Mouse (Mus musculus): Measurements from ENCODE around the gene Enox1. TPM values are rescaled to one million over a fixed set of nuclear protein-coding genes. Genes with fewer than 3 reads are reported as not detected.

The Enox1 gene
- total RNA-seq, 2 experiments from 2014 or later, result 2.0 to 2.2 TPM

GRCm38 (mm10) chr14:77266805-77267771 is 110.5 kb downstream of the Enox1 start:
- no peak for DNase-seq
- intact Hi-C loops (cut with DNase I), result no loop called here

- intact Hi-C loops (cut with DNase I), result no loop called here
- DNase-seq, result peak; percentile 10 to 22
These were observed 115.8 kb downstream of the Enox1 start for GRCm38 (mm10) chr14:77272248-77272930.

GRCm38 (mm10) chr14:77272931-77273446 is 116.4 kb downstream of the Enox1 start:
- peak in 1 of 2 experiments; percentile 4 for DNase-seq
- intact Hi-C loops (cut with DNase I), result no loop called here

- DNase-seq, result no peak
- intact Hi-C loops (cut with DNase I), result no loop called here
These were observed 117.2 kb downstream of the Enox1 start for GRCm38 (mm10) chr14:77273721-77274120.

- DNase-seq, result no peak
- intact Hi-C loops (cut with DNase I), result no loop called here
These were observed 119.0 kb downstream of the Enox1 start for GRCm38 (mm10) chr14:77275607-77276006.

- DNase-seq, result no peak
These were observed 122.6 kb downstream of the Enox1 start for GRCm38 (mm10) chr14:77279143-77279542.

GRCm38 (mm10) chr14:77280454-77280853 is 123.9 kb downstream of the Enox1 start:
- intact Hi-C loops (cut with DNase I), result no loop called here

More at GRCm38 (mm10) chr14:77279143-77279542, 122.6 kb downstream of the Enox1 start:
- intact Hi-C loops (cut with DNase I), result no loop called here

GRCm38 (mm10) chr14:77280893-77281292 is 124.3 kb downstream of the Enox1 start:
- intact Hi-C loops (cut with DNase I), result no loop called here
- DNase-seq, result no peak

More at GRCm38 (mm10) chr14:77280454-77280853, 123.9 kb downstream of the Enox1 start:
- no peak for DNase-seq

GRCm38 (mm10) chr14:77283939-77284338 is 127.4 kb downstream of the Enox1 start:
- DNase-seq, result no peak

GRCm38 (mm10) chr14:77285453-77285852 is 128.9 kb downstream of the Enox1 start:
- intact Hi-C loops (cut with DNase I), result no loop called here
- DNase-seq, result no peak

More at GRCm38 (mm10) chr14:77283939-77284338, 127.4 kb downstream of the Enox1 start:
- intact Hi-C loops (cut with DNase I), result no loop called here

GRCm38 (mm10) chr14:77291756-77292155 is 135.2 kb downstream of the Enox1 start:
- intact Hi-C loops (cut with DNase I), result no loop called here
- no peak for DNase-seq

GRCm38 (mm10) chr14:77297039-77297438 is 140.5 kb downstream of the Enox1 start:
- intact Hi-C loops (cut with DNase I), result no loop called here
- peak in 1 of 2 experiments; percentile 24 for DNase-seq

GRCm38 (mm10) chr14:77298327-77298726 is 141.8 kb downstream of the Enox1 start:
- intact Hi-C loops (cut with DNase I), result no loop called here
- no peak for DNase-seq

GRCm38 (mm10) chr14:77309571-77309970 is 153.0 kb downstream of the Enox1 start:
- intact Hi-C loops (cut with DNase I), result no loop called here
- peak; percentile 3 to 8 for DNase-seq

- intact Hi-C loops (cut with DNase I), result no loop called here
- no peak for DNase-seq
These were observed 154.9 kb downstream of the Enox1 start for GRCm38 (mm10) chr14:77311456-77311855.

GRCm38 (mm10) chr14:77319396-77319795 is 162.8 kb downstream of the Enox1 start:
- intact Hi-C loops (cut with DNase I), result no loop called here
- DNase-seq, result no peak

- intact Hi-C loops (cut with DNase I), result no loop called here
- no peak for DNase-seq
These were observed 167.8 kb downstream of the Enox1 start for GRCm38 (mm10) chr14:77324348-77324747.

- DNase-seq, result no peak
- intact Hi-C loops (cut with DNase I), result no loop called here
These were observed 171.1 kb downstream of the Enox1 start for GRCm38 (mm10) chr14:77327693-77328092.

GRCm38 (mm10) chr14:77329791-77330190 is 173.2 kb downstream of the Enox1 start:
- no peak for DNase-seq
- intact Hi-C loops (cut with DNase I), result no loop called here

- peak; percentile 42 to 53 for DNase-seq
- intact Hi-C loops (cut with DNase I), result no loop called here
These were observed 187.2 kb downstream of the Enox1 start for GRCm38 (mm10) chr14:77343662-77344340.

GRCm38 (mm10) chr14:77346296-77346695 is 189.7 kb downstream of the Enox1 start:
- intact Hi-C loops (cut with DNase I), result no loop called here

More at GRCm38 (mm10) chr14:77346296-77346695, 189.7 kb downstream of the Enox1 start:
- peak in 1 of 2 experiments; percentile 16 for DNase-seq
